In the genomic region with DNA sequence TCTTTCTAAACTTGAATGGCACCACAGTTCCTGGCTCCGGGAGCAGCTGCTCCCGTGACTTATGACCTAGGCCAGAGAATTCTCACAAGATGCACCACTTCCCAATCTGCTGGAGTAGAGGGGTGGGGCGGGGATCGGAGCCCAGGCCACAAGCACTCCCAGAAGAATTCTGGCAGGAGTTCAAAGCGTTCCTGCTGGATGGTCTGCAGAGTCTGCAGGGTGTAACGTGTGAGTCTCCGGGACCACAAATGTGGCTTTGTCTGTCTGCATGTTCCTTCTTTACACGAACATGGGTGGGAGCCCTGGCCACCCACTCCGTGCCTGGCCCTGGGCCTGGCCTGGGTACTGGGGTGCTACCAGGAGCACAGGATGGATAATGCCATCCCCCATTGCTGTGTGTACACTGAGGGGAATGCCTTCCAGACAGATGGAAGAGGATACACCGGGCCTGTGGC, we compare ENCODE assay signal across 8 mouse cellular contexts. TPM values are rescaled to one million over a fixed set of nuclear protein-coding genes. Genes with fewer than 3 reads are reported as not detected.
DNase-seq lines count a peak whose midpoint lies in the region; ATAC-seq and TF ChIP-seq lines count a peak whose summit lies in the region.

No protein-coding gene starts in this region.

- WGBS in heart, embryonic 15.5 days, result 20% methylated on average over 10 of the region's 10 CpGs
- 52% methylated on average over 10 of the region's 10 CpGs for WGBS in midbrain, embryonic 15.5 days

- no peaks in the 10 kb centered on the region for H3K36me3 ChIP-seq in heart, embryonic 15.5 days
- peaks cover under 1% of the 10 kb centered on the region; the same call in 1 of the 2 replicates for H3K36me3 ChIP-seq in midbrain, embryonic 15.5 days (replicated peaks)

- H3K27ac ChIP-seq in heart, embryonic 15.5 days, result peak overlapping the region; percentile 56
- H3K27ac ChIP-seq in midbrain, embryonic 15.5 days, result peak overlapping the region; percentile 31; the same call in 1 of the 2 replicates
- no peak overlapping the region for H3K27ac ChIP-seq in left cerebral cortex, adult 2 months

- TF ChIP-seq CTCF in left cerebral cortex, adult 2 months (IDR thresholded peaks at IDR 0.05), result no peak

- intact Hi-C loops in left cerebral cortex, adult 2 months (cut with DNase I), result no loop called here

- peak; percentile 86 for ATAC-seq in heart, embryonic 15.5 days (replicated peaks; ENCODE audit: insufficient number of reproducible peaks, insufficient read depth, low FRiP score, low read depth)
- ATAC-seq in midbrain, embryonic 15.5 days (replicated peaks), result peak; percentile 61
- ATAC-seq in frontal cortex, adult (ENCODE audit: low TSS enrichment), result no peak

- no peak overlapping the region for H3K4me3 ChIP-seq in heart, embryonic 15.5 days
- no peak overlapping the region for H3K4me3 ChIP-seq in midbrain, embryonic 15.5 days
- H3K4me3 ChIP-seq in left cerebral cortex, adult 2 months, result no peak overlapping the region

- peak; percentile 43 for DNase-seq in adrenal gland, adult 2 months
- no peak for DNase-seq in adrenal gland, postnatal 4 days (ENCODE audit: low spot score in 2 of 2)
- peak; percentile 31 for DNase-seq in brain, adult 2 months (ENCODE audit: low read depth, low spot score)
- DNase-seq in kidney, postnatal 4 days, result peak; percentile 57 to 75
- DNase-seq in left cerebral cortex, adult 2 months (ENCODE audit: extremely low spot score in 1 of 2, low spot score in 2 of 2), result no peak

- peaks cover 13% of the 10 kb centered on the region for H3K27me3 ChIP-seq in heart, embryonic 15.5 days
- H3K27me3 ChIP-seq in midbrain, embryonic 15.5 days (replicated peaks), result no peaks in the 10 kb centered on the region

- peak overlapping the region; percentile 35 for H3K4me2 ChIP-seq in heart, embryonic 15.5 days
- H3K4me2 ChIP-seq in midbrain, embryonic 15.5 days, result no peak overlapping the region

- no peaks in the 10 kb centered on the region for H3K9me3 ChIP-seq in heart, embryonic 15.5 days (replicated peaks)
- H3K9me3 ChIP-seq in midbrain, embryonic 15.5 days, result no peaks in the 10 kb centered on the region

- H3K9ac ChIP-seq in heart, embryonic 15.5 days, result no peak overlapping the region
- no peak overlapping the region for H3K9ac ChIP-seq in midbrain, embryonic 15.5 days

- H3K4me1 ChIP-seq in heart, embryonic 15.5 days (replicated peaks), result peaks cover 38% of the 10 kb centered on the region
- peaks cover 17% of the 10 kb centered on the region for H3K4me1 ChIP-seq in midbrain, embryonic 15.5 days

RNA-seq across cellular contexts. Expression of a gene that starts 28.5 kb away (rescaled TPM):
- 1 to 10 TPM; 1.2 to 2.4 TPM for total RNA-seq in adrenal gland, adult 2 months (2021)
- polyA plus RNA-seq in adrenal gland, adult 2 months (2012; rRNA removed), result 0.75 and 0.88 TPM in 2 replicates
- 10 to 100 TPM in 1 of 2 experiments, 1 to 10 TPM in 1; 8.5 to 13.5 TPM for total RNA-seq in adrenal gland, postnatal 4 days (2021)
- 7.1 and 7.6 TPM in 2 replicates for polyA plus RNA-seq in heart, embryonic 15.5 days (2015; fragmentation: Nextera tagmentation; extraction: Ambion mirVana)
- polyA plus RNA-seq in midbrain, embryonic 15.5 days (2015; fragmentation: Nextera tagmentation; extraction: Ambion mirVana), result 41.1 and 41.8 TPM in 2 replicates
- total RNA-seq in left cerebral cortex, adult 2 months (2021), result 10 to 100 TPM in 1 of 2 experiments, 1 to 10 TPM in 1; 7.6 to 11.7 TPM

Comparison
In these comparisons a context has a peak if more than half of its experiments do, and no peak if none do; other contexts are left out.
1. DNase-seq: peak in adrenal gland, adult 2 months (single experiment), brain, adult 2 months (single experiment) and kidney, postnatal 4 days (2 of 2); none in adrenal gland, postnatal 4 days (0 of 2) and left cerebral cortex, adult 2 months (0 of 2).